Mouse (Mus musculus) lung, postnatal 0 days (tissue): ENCODE data around the gene Cep97.
"Not testable (repeated sequence)": the region's sequence is repeated elsewhere in the genome, so short reads cannot be mapped to it uniquely, and the experiment has no call there.

ENCODE experiments used
- CTCF ChIP-seq: IDR thresholded peaks from 2 replicates; pipeline ENCODE4 v1.5.1; 2016; ENCODE audit warnings: antibody characterized with exemption, mild to moderate bottlenecking
- EP300 ChIP-seq: IDR thresholded peaks from 2 replicates; pipeline ENCODE4 v1.6.1; 2016; ENCODE audit warnings: antibody characterized with exemption, mild to moderate bottlenecking, control low read depth

- not testable (repeated sequence) for TF ChIP-seq EP300, CTCF
These were observed 75.2 kb downstream of the Cep97 start for GRCm38 (mm10) chr16:55859421-55859820.
